Mouse (Mus musculus): ENCODE data around the gene Zfp114. TPM values are rescaled to one million over a fixed set of nuclear protein-coding genes. Genes with fewer than 3 reads are reported as not detected.
A peak's percentile ranks its signal among the peaks of the same experiment; 100 is the strongest.

The Zfp114 gene
- total RNA-seq (2017): 2.7 and 2.8 TPM in 2 replicates

GRCm38 (mm10) chr7:24174618-24175336 is at the start of gene Zfp114:
Zfp114 (plus strand) TSS chr7:24175060.
- peak; percentile 91 to 94 for ATAC-seq (replicated peaks in 1 of 2; ENCODE audit: insufficient read depth in 1 of 2, low FRiP score in 2 of 2, low TSS enrichment in 1 of 2, low read depth in 1 of 2, poor library complexity in 2 of 2, severe bottlenecking in 2 of 2)

- no peak for ATAC-seq (replicated peaks in 1 of 2; ENCODE audit: insufficient read depth in 1 of 2, low FRiP score in 2 of 2, low TSS enrichment in 1 of 2, low read depth in 1 of 2, poor library complexity in 2 of 2, severe bottlenecking in 2 of 2)
Measured at GRCm38 (mm10) chr7:24133425-24133995, 41.4 kb upstream of the Zfp114 start.

GRCm38 (mm10) chr7:24133996-24134828 is 40.6 kb upstream of the Zfp114 start, which contains the start of gene Zfp235:
Zfp235 (plus strand) TSS chr7:24134169.
- peak; percentile 100 for ATAC-seq (replicated peaks in 1 of 2; ENCODE audit: insufficient read depth in 1 of 2, low FRiP score in 2 of 2, low TSS enrichment in 1 of 2, low read depth in 1 of 2, poor library complexity in 2 of 2, severe bottlenecking in 2 of 2)

- ATAC-seq (replicated peaks in 1 of 2; ENCODE audit: insufficient read depth in 1 of 2, low FRiP score in 2 of 2, low TSS enrichment in 1 of 2, low read depth in 1 of 2, poor library complexity in 2 of 2, severe bottlenecking in 2 of 2): peak; percentile 91 to 94
Measured at GRCm38 (mm10) chr7:24142566-24142965, 32.3 kb upstream of the Zfp114 start.

- peak; percentile 42 to 66; a peak in 2 of 4 replicates for ATAC-seq (replicated peaks in 1 of 2; ENCODE audit: insufficient read depth in 1 of 2, low FRiP score in 2 of 2, low TSS enrichment in 1 of 2, low read depth in 1 of 2, poor library complexity in 2 of 2, severe bottlenecking in 2 of 2)
Measured at GRCm38 (mm10) chr7:24153272-24153671, 21.6 kb upstream of the Zfp114 start.

GRCm38 (mm10) chr7:24172191-24172590 is 2.7 kb upstream of the Zfp114 start:
- ATAC-seq (replicated peaks in 1 of 2; ENCODE audit: insufficient read depth in 1 of 2, low FRiP score in 2 of 2, low TSS enrichment in 1 of 2, low read depth in 1 of 2, poor library complexity in 2 of 2, severe bottlenecking in 2 of 2): no peak

GRCm38 (mm10) chr7:24175337-24175711 is 464 bp downstream of the Zfp114 start:
- ATAC-seq (replicated peaks in 1 of 2; ENCODE audit: insufficient read depth in 1 of 2, low FRiP score in 2 of 2, low TSS enrichment in 1 of 2, low read depth in 1 of 2, poor library complexity in 2 of 2, severe bottlenecking in 2 of 2): 0 out of 4 replicates have a peak, but pooled peaks of 1 of the 2 experiments have one; percentile 6

GRCm38 (mm10) chr7:24187611-24188010 is 12.8 kb downstream of the Zfp114 start:
- peak in 1 of 2 experiments; percentile 48; a peak in 1 of 4 replicates for ATAC-seq (replicated peaks in 1 of 2; ENCODE audit: insufficient read depth in 1 of 2, low FRiP score in 2 of 2, low TSS enrichment in 1 of 2, low read depth in 1 of 2, poor library complexity in 2 of 2, severe bottlenecking in 2 of 2)

GRCm38 (mm10) chr7:24188901-24189570 is 14.2 kb downstream of the Zfp114 start:
- no peak for ATAC-seq (replicated peaks in 1 of 2; ENCODE audit: insufficient read depth in 1 of 2, low FRiP score in 2 of 2, low TSS enrichment in 1 of 2, low read depth in 1 of 2, poor library complexity in 2 of 2, severe bottlenecking in 2 of 2)

- peak in 1 of 2 experiments; percentile 48; a peak in 1 of 4 replicates for ATAC-seq (replicated peaks in 1 of 2; ENCODE audit: insufficient read depth in 1 of 2, low FRiP score in 2 of 2, low TSS enrichment in 1 of 2, low read depth in 1 of 2, poor library complexity in 2 of 2, severe bottlenecking in 2 of 2)
Measured at GRCm38 (mm10) chr7:24189571-24189944, 14.7 kb downstream of the Zfp114 start.

- ATAC-seq (replicated peaks in 1 of 2; ENCODE audit: insufficient read depth in 1 of 2, low FRiP score in 2 of 2, low TSS enrichment in 1 of 2, low read depth in 1 of 2, poor library complexity in 2 of 2, severe bottlenecking in 2 of 2): no peak
Measured at GRCm38 (mm10) chr7:24191361-24191760, 16.5 kb downstream of the Zfp114 start.

GRCm38 (mm10) chr7:24193157-24193556 is 18.3 kb downstream of the Zfp114 start:
- ATAC-seq (replicated peaks in 1 of 2; ENCODE audit: insufficient read depth in 1 of 2, low FRiP score in 2 of 2, low TSS enrichment in 1 of 2, low read depth in 1 of 2, poor library complexity in 2 of 2, severe bottlenecking in 2 of 2): no peak

- ATAC-seq (replicated peaks in 1 of 2; ENCODE audit: insufficient read depth in 1 of 2, low FRiP score in 2 of 2, low TSS enrichment in 1 of 2, low read depth in 1 of 2, poor library complexity in 2 of 2, severe bottlenecking in 2 of 2): no peak
Measured at GRCm38 (mm10) chr7:24196961-24197360, 22.1 kb downstream of the Zfp114 start.

- peak; percentile 86 to 93 for ATAC-seq (replicated peaks in 1 of 2; ENCODE audit: insufficient read depth in 1 of 2, low FRiP score in 2 of 2, low TSS enrichment in 1 of 2, low read depth in 1 of 2, poor library complexity in 2 of 2, severe bottlenecking in 2 of 2)
Measured at GRCm38 (mm10) chr7:24207488-24208261, 32.8 kb downstream of the Zfp114 start.

GRCm38 (mm10) chr7:24208282-24208886 is 33.5 kb downstream of the Zfp114 start:
- ATAC-seq (replicated peaks in 1 of 2; ENCODE audit: insufficient read depth in 1 of 2, low FRiP score in 2 of 2, low TSS enrichment in 1 of 2, low read depth in 1 of 2, poor library complexity in 2 of 2, severe bottlenecking in 2 of 2): no peak

GRCm38 (mm10) chr7:24210296-24210695 is 35.4 kb downstream of the Zfp114 start:
- no peak for ATAC-seq (replicated peaks in 1 of 2; ENCODE audit: insufficient read depth in 1 of 2, low FRiP score in 2 of 2, low TSS enrichment in 1 of 2, low read depth in 1 of 2, poor library complexity in 2 of 2, severe bottlenecking in 2 of 2)
